Mouse (Mus musculus) liver, embryonic 14.5 days (tissue): Measurements from ENCODE around the gene Mxd4.

Experiments
- CTCF ChIP-seq: IDR thresholded peaks from 2 replicates; pipeline ENCODE4 v1.5.1; 2016; ENCODE audit warnings: antibody characterized with exemption, low read depth, control low read depth
- EP300 ChIP-seq: IDR thresholded peaks from 2 replicates; pipeline ENCODE4 v1.6.1; 2016; ENCODE audit warnings: antibody characterized with exemption, low read depth

DNA sequence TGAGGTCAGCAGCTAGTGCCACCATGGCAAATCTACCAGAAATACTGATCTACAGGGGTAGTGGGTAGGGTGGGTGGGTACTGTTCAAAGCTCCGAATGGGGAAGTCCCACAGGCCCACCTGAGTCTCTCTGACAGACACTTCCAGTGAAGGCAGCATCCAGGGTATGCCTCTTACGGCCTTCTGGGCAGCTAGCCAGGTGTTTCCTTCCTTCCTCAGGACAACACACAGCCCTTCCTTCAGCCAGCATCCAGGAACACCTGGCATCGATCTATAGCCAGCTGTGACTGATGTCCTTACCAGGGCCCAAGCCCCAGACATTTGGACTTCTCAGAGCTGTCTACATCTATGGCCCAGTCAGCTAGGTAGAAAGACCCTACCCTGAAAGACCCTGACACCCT lies 5.0 kb downstream of the Mxd4 start:
- TF ChIP-seq CTCF, result no peak
- TF ChIP-seq EP300, result no peak
